In genomic region chr6:37327519-37327918, GRCm38 (mm10) we compare ENCODE assay signal across 13 mouse cellular contexts. TPM values are rescaled to one million over a fixed set of nuclear protein-coding genes. Genes with fewer than 3 reads are reported as not detected.
DNase-seq lines count a peak whose midpoint lies in the region; ATAC-seq and TF ChIP-seq lines count a peak whose summit lies in the region.
"Had no signal": no experiment of that assay in that cellular context is flagged by ENCODE, and none has a peak within 500 bp of the region (broad histone marks: within the 10 kb centered on the region; RNA-seq: fewer than 3 reads in every experiment).

No protein-coding gene starts in this region.

- no peak overlapping the region for H3K4me3 ChIP-seq in heart, embryonic 12.5 days
- no peak overlapping the region for H3K4me3 ChIP-seq in limb, embryonic 12.5 days (replicated peaks)
- H3K4me3 ChIP-seq in limb, embryonic 10.5 days, result no peak overlapping the region
- no peak overlapping the region for H3K4me3 ChIP-seq in embryonic facial prominence, embryonic 10.5 days
- no peak overlapping the region for H3K4me3 ChIP-seq in midbrain, embryonic 14.5 days (replicated peaks; ENCODE audit: low read depth, low read length)
- no peak overlapping the region for H3K4me3 ChIP-seq in layer of hippocampus, adult 2 months
- H3K4me3 ChIP-seq: erythroblast, embryonic 14.5 days; myocyte had no signal

- H3K4me2 ChIP-seq in heart, embryonic 12.5 days, result no peak overlapping the region
- no peak overlapping the region for H3K4me2 ChIP-seq in limb, embryonic 12.5 days
- no peak overlapping the region for H3K4me2 ChIP-seq in midbrain, embryonic 14.5 days (ENCODE audit: low read length)

- DNase-seq in heart, postnatal 14 days, result no peak
- DNase-seq in limb, embryonic 10.5 days (ENCODE audit: low spot score), result no peak
- no peak for DNase-seq in embryonic facial prominence, embryonic 10.5 days (ENCODE audit: low spot score)
- peak; percentile 20 for DNase-seq in midbrain, embryonic 14.5 days
- DNase-seq in layer of hippocampus, adult 2 months (ENCODE audit: low spot score in 2 of 2), result no peak
- DNase-seq: cerebellum, postnatal 25 days; thymus, postnatal 25 days had no signal

- TF ChIP-seq CTCF in layer of hippocampus, adult 2 months (conservative IDR thresholded peaks at IDR 0.05), result no peak

- 52% methylated on average over 6 of the region's 6 CpGs for WGBS in heart, embryonic 12.5 days
- WGBS in limb, embryonic 12.5 days, result 71% methylated on average over 6 of the region's 6 CpGs
- 69% methylated on average over 6 of the region's 6 CpGs for WGBS in limb, embryonic 10.5 days
- 59% methylated on average over 6 of the region's 6 CpGs for whole genome bisulfite sequencing in embryonic facial prominence, embryonic 10.5 days
- 38% methylated on average over 6 of the region's 6 CpGs for WGBS in midbrain, embryonic 14.5 days

- H3K9me3 ChIP-seq in heart, embryonic 12.5 days (replicated peaks), result no peaks in the 10 kb centered on the region
- H3K9me3 ChIP-seq in limb, embryonic 12.5 days, result no peaks in the 10 kb centered on the region
- no peaks in the 10 kb centered on the region for H3K9me3 ChIP-seq in limb, embryonic 10.5 days (replicated peaks)
- no peaks in the 10 kb centered on the region for H3K9me3 ChIP-seq in embryonic facial prominence, embryonic 10.5 days
- no peaks in the 10 kb centered on the region for H3K9me3 ChIP-seq in midbrain, embryonic 14.5 days (ENCODE audit: control insufficient read depth, low read length)

- intact Hi-C loops in heart, postnatal 14 days (cut with DNase I), result no loop called here

- peak overlapping the region; percentile 41 for H3K27ac ChIP-seq in heart, embryonic 12.5 days (ENCODE audit: poor library complexity, severe bottlenecking)
- H3K27ac ChIP-seq in limb, embryonic 12.5 days, result peak overlapping the region; percentile 72
- no peak overlapping the region for H3K27ac ChIP-seq in limb, embryonic 10.5 days
- H3K27ac ChIP-seq in embryonic facial prominence, embryonic 10.5 days (replicated peaks), result peak overlapping the region; percentile 15; the same call in 1 of the 2 replicates
- peak overlapping the region; percentile 54 for H3K27ac ChIP-seq in midbrain, embryonic 14.5 days (replicated peaks; ENCODE audit: low read depth, low read length)
- H3K27ac ChIP-seq in layer of hippocampus, adult 2 months, result no peak overlapping the region

- no peak overlapping the region for H3K9ac ChIP-seq in heart, embryonic 12.5 days
- H3K9ac ChIP-seq in limb, embryonic 12.5 days (replicated peaks), result 0 out of 2 replicates have a peak overlapping the region, but pooled peaks have one; percentile 19
- H3K9ac ChIP-seq in midbrain, embryonic 14.5 days (replicated peaks; ENCODE audit: low read length), result no peak overlapping the region

- H3K4me1 ChIP-seq in heart, embryonic 12.5 days (replicated peaks), result peaks cover 65% of the 10 kb centered on the region
- peaks cover 76% of the 10 kb centered on the region for H3K4me1 ChIP-seq in limb, embryonic 12.5 days (replicated peaks)
- H3K4me1 ChIP-seq in limb, embryonic 10.5 days, result peaks cover 32% of the 10 kb centered on the region
- H3K4me1 ChIP-seq in embryonic facial prominence, embryonic 10.5 days, result peaks cover 7% of the 10 kb centered on the region; the same call in 1 of the 2 replicates
- H3K4me1 ChIP-seq in midbrain, embryonic 14.5 days (ENCODE audit: control insufficient read depth, insufficient read depth, low read length), result peaks cover 23% of the 10 kb centered on the region

- no peaks in the 10 kb centered on the region for H3K27me3 ChIP-seq in heart, embryonic 12.5 days (replicated peaks)
- H3K27me3 ChIP-seq in limb, embryonic 12.5 days, result no peaks in the 10 kb centered on the region
- no peaks in the 10 kb centered on the region for H3K27me3 ChIP-seq in limb, embryonic 10.5 days (ENCODE audit: low read depth, poor library complexity, severe bottlenecking)
- H3K27me3 ChIP-seq in embryonic facial prominence, embryonic 10.5 days (replicated peaks; ENCODE audit: low read depth, poor library complexity, severe bottlenecking), result no peaks in the 10 kb centered on the region
- no peaks in the 10 kb centered on the region for H3K27me3 ChIP-seq in midbrain, embryonic 14.5 days (ENCODE audit: control insufficient read depth, insufficient read depth, low read length)

- H3K36me3 ChIP-seq in heart, embryonic 12.5 days, result peaks cover 31% of the 10 kb centered on the region
- peaks cover 22% of the 10 kb centered on the region for H3K36me3 ChIP-seq in limb, embryonic 12.5 days
- H3K36me3 ChIP-seq in limb, embryonic 10.5 days, result peaks cover 15% of the 10 kb centered on the region
- peaks cover 15% of the 10 kb centered on the region for H3K36me3 ChIP-seq in embryonic facial prominence, embryonic 10.5 days (replicated peaks)
- H3K36me3 ChIP-seq in midbrain, embryonic 14.5 days (ENCODE audit: control insufficient read depth, insufficient read depth, low read length), result no peaks in the 10 kb centered on the region

- no peak for ATAC-seq in heart, embryonic 12.5 days (ENCODE audit: insufficient number of reproducible peaks, low FRiP score)
- no peak for ATAC-seq in limb, embryonic 12.5 days (ENCODE audit: insufficient number of reproducible peaks, insufficient read depth, low FRiP score, low TSS enrichment, low read depth)
- no peak for ATAC-seq in midbrain, embryonic 14.5 days (ENCODE audit: low FRiP score, low TSS enrichment)
- ATAC-seq in activated CD4-positive, CD25-positive, alpha-beta regulatory T cell, adult 4 months, result no peak
- ATAC-seq: CD4-positive, CD25-positive, alpha-beta regulatory T cell, adult 4 months had no signal

RNA-seq across cellular contexts. Expression of gene Dgki, which starts 27.5 kb away (rescaled TPM):
- 0.84 and 0.86 TPM in 2 replicates for polyA plus RNA-seq in heart, embryonic 12.5 days (2016; fragmentation: Nextera tagmentation; extraction: Ambion mirVana)
- total RNA-seq in heart, postnatal 14 days (2021), result under 1 TPM; 0.26 to 0.27 TPM
- polyA plus RNA-seq in limb, embryonic 12.5 days (2016; fragmentation: Nextera tagmentation; extraction: Ambion mirVana), result 1.0 TPM in 2 replicates
- 0.34 and 0.48 TPM in 2 replicates for polyA plus RNA-seq in limb, embryonic 10.5 days (2016; fragmentation: Nextera tagmentation; extraction: Ambion mirVana)
- 0.56 and 0.59 TPM in 2 replicates for polyA plus RNA-seq in embryonic facial prominence, embryonic 10.5 days (2016; fragmentation: Nextera tagmentation; extraction: Ambion mirVana)
- polyA plus RNA-seq in midbrain, embryonic 14.5 days (2014; fragmentation: Nextera tagmentation; extraction: Ambion mirVana), result 7.6 and 9.2 TPM in 2 replicates
- polyA plus RNA-seq in activated CD4-positive, CD25-positive, alpha-beta regulatory T cell, adult 4 months (2017; shearing (Covaris generic)), result under 1 TPM in 1 of 2 experiments, not detected in 1; 0.21 TPM
- total RNA-seq in layer of hippocampus, adult 2 months (2021), result 10 to 100 TPM; 88.6 to 89.5 TPM
- polyA plus RNA-seq: erythroblast, embryonic 14.5 days had no signal

Comparison
In these comparisons a context has a peak if more than half of its experiments do, and no peak if none do; other contexts are left out.
1. H3K27ac ChIP-seq: peak in heart, embryonic 12.5 days (single experiment), limb, embryonic 12.5 days (single experiment), embryonic facial prominence, embryonic 10.5 days (single experiment) and midbrain, embryonic 14.5 days (single experiment); none in limb, embryonic 10.5 days (single experiment) and layer of hippocampus, adult 2 months (single experiment).